Mouse (Mus musculus): ENCODE measurements around the gene Ece1. TPM values are rescaled to one million over a fixed set of nuclear protein-coding genes. Genes with fewer than 3 reads are reported as not detected.

The Ece1 gene
- total RNA-seq, 2 experiments from 2014 or later: 49.3 to 57.2 TPM

- no peak for DNase-seq (ENCODE audit: low spot score in 2 of 2)
These were observed 8.2 kb upstream of the Ece1 start for GRCm38 (mm10) chr4:137853822-137854221.

DNA sequence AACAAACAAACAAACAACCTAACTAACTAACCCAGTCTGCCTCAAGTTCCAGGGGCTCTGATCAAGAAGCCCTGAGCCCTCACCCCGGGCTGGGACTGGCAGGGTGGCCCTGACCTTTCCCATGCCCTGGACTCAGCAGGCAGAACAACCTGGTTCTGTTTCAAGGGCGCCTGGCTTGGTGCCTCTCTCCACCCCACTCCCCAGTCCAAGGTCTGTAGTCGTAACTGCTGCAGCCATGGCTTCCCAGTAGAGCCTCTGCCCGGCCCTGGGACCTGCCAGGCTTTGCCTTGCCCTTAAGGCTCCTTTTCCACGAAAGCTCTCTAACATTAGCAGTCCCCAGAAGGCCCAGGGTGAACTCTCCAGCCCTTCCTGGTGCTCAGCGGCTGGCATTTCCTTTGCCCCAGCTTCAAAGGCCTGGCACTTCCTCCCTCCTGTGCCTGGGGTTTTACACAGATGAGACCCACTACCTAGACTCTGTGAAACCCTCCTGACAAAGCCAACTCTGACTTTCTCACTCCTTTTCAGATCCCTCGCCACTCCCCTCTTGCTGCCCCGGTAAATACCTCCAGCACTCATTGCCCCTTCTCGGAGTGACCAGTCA is 6.2 kb upstream of the Ece1 start:
- DNase-seq (ENCODE audit: low spot score in 2 of 2): no peak

DNA sequence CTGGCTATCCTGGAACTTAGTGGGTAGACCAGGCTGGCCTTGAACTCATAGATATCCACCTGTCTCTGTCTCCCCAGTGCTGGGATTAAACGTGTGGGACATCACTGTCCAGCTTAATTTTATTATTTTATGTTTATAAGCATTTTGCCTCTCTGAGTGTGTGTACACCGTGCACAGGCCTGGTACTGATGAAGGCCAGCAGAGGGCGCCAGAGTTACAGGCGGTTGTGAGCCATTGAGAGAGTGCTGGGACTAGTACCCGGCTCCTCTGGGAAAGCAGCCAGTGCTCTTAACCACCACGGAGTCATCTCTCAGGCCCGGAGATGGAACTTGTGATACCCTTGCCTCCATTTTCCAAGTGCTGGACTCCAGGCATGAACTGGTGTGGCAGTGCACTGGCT is 4.9 kb upstream of the Ece1 start:
- no peak for DNase-seq (ENCODE audit: low spot score in 2 of 2)

- DNase-seq (ENCODE audit: low spot score in 2 of 2): no peak
These were observed 3.7 kb upstream of the Ece1 start for GRCm38 (mm10) chr4:137858371-137858770.

- DNase-seq (ENCODE audit: low spot score in 2 of 2): no peak
These were observed 501 bp upstream of the Ece1 start for GRCm38 (mm10) chr4:137861461-137862011.

DNA sequence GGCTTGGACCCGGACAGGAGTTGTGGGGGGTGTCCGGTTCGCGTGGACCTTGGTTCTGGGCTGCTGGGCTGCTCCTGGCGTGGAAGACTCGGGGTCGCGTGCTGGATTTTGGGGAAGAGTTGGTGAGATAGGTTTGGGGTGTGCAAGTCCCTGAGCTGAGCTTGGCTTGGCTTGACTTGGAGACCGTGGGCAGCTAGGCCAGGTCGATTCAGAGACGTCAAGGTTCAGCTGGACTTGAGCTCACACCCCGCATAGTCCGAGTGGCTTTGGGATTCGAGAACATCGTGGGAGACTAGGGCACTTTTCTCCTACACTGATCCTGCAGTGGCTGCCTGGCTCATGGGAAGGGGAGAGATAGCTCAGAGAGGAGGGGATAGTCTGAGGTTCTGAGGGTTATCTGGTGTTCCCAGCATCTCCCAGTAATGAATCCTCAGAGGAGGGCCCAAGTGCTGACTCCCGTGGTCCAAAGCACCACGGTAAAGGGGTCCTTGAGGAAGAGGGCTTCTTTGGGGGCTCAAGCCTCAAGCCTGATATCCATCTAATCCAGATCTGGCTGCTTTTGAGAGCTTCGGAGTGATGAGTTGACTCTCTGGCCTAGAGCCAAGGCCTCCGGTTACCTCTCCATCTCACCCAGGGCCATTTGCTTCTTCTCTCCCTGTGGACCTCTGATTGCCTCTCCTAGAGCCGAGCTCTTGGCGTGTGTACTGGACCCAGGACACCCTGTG is 641 bp downstream of the Ece1 start:
- no peak for DNase-seq (ENCODE audit: low spot score in 2 of 2)

GRCm38 (mm10) chr4:137864031-137864430 is 2.0 kb downstream of the Ece1 start:
- no peak for DNase-seq (ENCODE audit: low spot score in 2 of 2)

DNA sequence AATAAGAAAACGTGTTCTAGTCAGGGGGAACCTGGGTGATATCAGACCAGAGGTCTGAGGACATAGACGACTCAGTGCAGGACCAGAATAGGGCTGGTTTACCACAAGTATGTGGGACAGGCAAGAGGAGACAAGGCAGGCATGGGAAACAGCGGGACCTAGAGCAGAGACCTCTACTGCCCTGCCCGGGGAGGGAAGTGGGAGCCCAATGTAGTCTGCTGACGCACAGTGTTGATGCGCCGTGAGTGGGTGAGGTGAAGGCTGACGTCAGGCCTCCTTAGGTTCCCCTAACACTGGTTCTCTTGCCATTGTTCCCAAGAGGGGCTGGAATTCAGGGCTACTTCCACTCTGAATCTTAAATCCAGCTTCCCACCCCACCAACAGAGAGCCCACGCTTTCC is 2.7 kb downstream of the Ece1 start:
- no peak for DNase-seq (ENCODE audit: low spot score in 2 of 2)

DNA sequence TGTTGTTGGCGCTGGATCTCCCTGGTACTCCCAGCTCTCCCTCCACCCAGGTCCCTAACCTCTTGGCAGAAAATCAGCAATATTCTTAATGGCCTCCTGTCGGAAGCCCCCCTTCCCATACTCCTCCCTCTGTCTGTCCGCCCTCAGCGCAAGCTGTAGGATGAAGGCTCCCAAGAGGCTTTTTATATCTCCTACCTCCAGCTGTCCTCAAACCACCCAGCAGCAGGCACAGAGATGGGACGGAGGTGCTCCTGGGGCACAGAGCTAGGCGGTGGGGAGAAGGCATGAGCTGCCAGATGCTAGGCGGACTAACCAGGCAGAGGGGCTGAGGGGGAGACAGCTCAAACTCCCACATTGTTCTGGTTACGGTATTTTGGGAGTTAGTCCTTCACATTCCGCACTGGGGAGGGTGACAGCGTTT is 3.2 kb downstream of the Ece1 start:
- no peak for DNase-seq (ENCODE audit: low spot score in 2 of 2)

- peak in 1 of 2 experiments; percentile 60 for DNase-seq (ENCODE audit: low spot score in 2 of 2)
These were observed 4.3 kb downstream of the Ece1 start for GRCm38 (mm10) chr4:137866206-137866863.

- DNase-seq (ENCODE audit: low spot score in 2 of 2): no peak
These were observed 5.2 kb downstream of the Ece1 start for GRCm38 (mm10) chr4:137867225-137867624.

- DNase-seq (ENCODE audit: low spot score in 2 of 2): no peak
These were observed 5.7 kb downstream of the Ece1 start for GRCm38 (mm10) chr4:137867675-137868257.

- no peak for DNase-seq (ENCODE audit: low spot score in 2 of 2)
These were observed 7.7 kb downstream of the Ece1 start for GRCm38 (mm10) chr4:137869667-137870274.

DNA sequence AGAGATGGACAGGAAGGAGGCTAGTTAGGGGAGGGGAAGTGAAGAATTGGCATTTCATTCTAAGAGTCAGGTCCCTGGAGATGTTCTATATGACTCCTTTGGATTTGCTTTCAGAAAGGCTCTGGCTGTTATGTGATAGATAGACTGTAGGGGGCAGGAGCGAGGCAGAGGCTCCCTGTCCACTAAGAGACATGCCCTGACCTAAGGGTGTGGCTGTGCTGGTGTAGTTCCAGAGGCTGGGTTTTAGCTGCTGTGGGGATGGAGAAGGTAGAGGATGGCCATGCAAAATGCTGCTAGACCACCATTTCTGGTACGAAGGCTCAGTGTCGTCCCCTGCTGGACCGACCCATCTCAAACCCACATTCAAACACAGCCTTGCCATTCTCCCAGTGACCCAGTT is 8.9 kb downstream of the Ece1 start:
- DNase-seq (ENCODE audit: low spot score in 2 of 2): no peak

- DNase-seq (ENCODE audit: low spot score in 2 of 2): no peak
These were observed 9.4 kb downstream of the Ece1 start for GRCm38 (mm10) chr4:137871431-137871830.

- no peak for DNase-seq (ENCODE audit: low spot score in 2 of 2)
These were observed 12.3 kb downstream of the Ece1 start for GRCm38 (mm10) chr4:137874337-137874736.

DNA sequence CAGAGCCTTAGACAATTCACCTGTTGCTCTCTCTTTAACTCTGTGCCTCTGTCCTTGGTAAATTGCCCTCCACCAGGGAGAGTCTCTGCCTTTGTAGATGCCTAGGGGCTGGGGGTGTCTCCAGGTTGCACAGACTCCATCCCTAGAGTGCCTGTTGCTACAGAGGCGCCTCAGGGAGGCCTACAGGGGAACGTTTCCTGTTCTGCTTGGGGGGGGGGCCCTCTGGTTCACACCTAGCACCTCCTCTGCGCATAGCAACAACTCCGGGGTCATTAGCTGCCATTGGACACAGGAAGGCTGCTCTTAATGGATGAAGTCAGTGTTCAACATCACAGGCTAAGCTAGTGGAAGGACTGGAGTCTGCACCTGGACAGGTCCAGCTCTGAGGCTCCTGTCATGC is 12.8 kb downstream of the Ece1 start:
- DNase-seq (ENCODE audit: low spot score in 2 of 2): no peak

GRCm38 (mm10) chr4:137875466-137876092 is 13.5 kb downstream of the Ece1 start:
- no peak for DNase-seq (ENCODE audit: low spot score in 2 of 2)

GRCm38 (mm10) chr4:137876834-137877233 is 14.8 kb downstream of the Ece1 start:
- DNase-seq (ENCODE audit: low spot score in 2 of 2): no peak

- DNase-seq (ENCODE audit: low spot score in 2 of 2): no peak
These were observed 15.4 kb downstream of the Ece1 start for GRCm38 (mm10) chr4:137877432-137877881.

All from layer of hippocampus, postnatal 14 days (tissue).